Mouse (Mus musculus) CH12.LX (cell line): ENCODE data around the gene Gm14226. TPM values are rescaled to one million over a fixed set of nuclear protein-coding genes. Genes with fewer than 3 reads are reported as not detected.
"Not testable (repeated sequence)": the region's sequence is repeated elsewhere in the genome, so short reads cannot be mapped to it uniquely, and the experiment has no call there.

Experiments
- DNase-seq: peaks from one replicate; pipeline ENCODE4 v3.0.0-alpha.2; 2013; ENCODE audit errors: extremely low read depth
- H3K27ac ChIP-seq: 2 replicates; pipeline ENCODE4 v1.5.1; 2012; ENCODE audit warnings: low read depth, mild to moderate bottlenecking, control low read depth, moderate library complexity; ENCODE audit not compliant: insufficient read depth
- H3K27me3 ChIP-seq: replicated peaks from 2 replicates; pipeline ENCODE3; 2012; ENCODE audit warnings: inconsistent platforms
- H3K36me3 ChIP-seq, 2 experiments: replicated peaks in 1 of 2; 2 replicates each; pipeline versions ENCODE3 to v1.6.1; 2012; ENCODE audit warnings: inconsistent platforms in 1 of 2, low read length in 1 of 2, mild to moderate bottlenecking in 1 of 2, mixed read lengths in 1 of 2, moderate library complexity in 1 of 2; ENCODE audit not compliant: control insufficient read depth in 1 of 2, insufficient read depth in 1 of 2
- H3K4me1 ChIP-seq, 2 experiments: 2 replicates each; pipeline ENCODE4 v1.6.1; 2012; ENCODE audit warnings: inconsistent platforms in 1 of 2, moderate library complexity in 1 of 2; ENCODE audit not compliant: insufficient read depth in 2 of 2, control insufficient read depth in 1 of 2
- H3K4me2 ChIP-seq: 2 replicates; pipeline ENCODE4 v1.6.1; 2012; ENCODE audit warnings: low read depth, mild to moderate bottlenecking, control low read depth; ENCODE audit not compliant: poor library complexity, insufficient read depth, severe bottlenecking
- H3K4me3 ChIP-seq, 3 experiments: fragments of 150-350 bp in 1 of 3; sonication (generic) in 1 of 3; replicated peaks in 1 of 3; 2 replicates each; pipeline versions ENCODE3 to v1.5.1; 2011 to 2012; ENCODE audit warnings: low read depth in 2 of 3, low read length in 2 of 3, mild to moderate bottlenecking in 2 of 3, moderate library complexity in 2 of 3, control low read depth in 1 of 3, improper control_type of control experiment in 1 of 3, inconsistent platforms in 1 of 3, mixed read lengths in 1 of 3; ENCODE audit not compliant: poor library complexity in 1 of 3
- H3K79me2 ChIP-seq: replicated peaks from 2 replicates; pipeline ENCODE4 v1.6.1; 2012; ENCODE audit warnings: mild to moderate bottlenecking, moderate library complexity; ENCODE audit not compliant: control insufficient read depth, poor library complexity, insufficient read depth, severe bottlenecking; ENCODE audit errors: extremely low read depth
- H3K9ac ChIP-seq: 2 replicates; pipeline ENCODE4 v1.6.1; 2012; ENCODE audit warnings: low read depth, mild to moderate bottlenecking, control low read depth, moderate library complexity; ENCODE audit not compliant: insufficient read depth
- H3K9me3 ChIP-seq: replicated peaks from 2 replicates; pipeline ENCODE3; 2012; ENCODE audit warnings: low read length, inconsistent platforms, mixed read lengths
- ETS1 ChIP-seq: conservative IDR thresholded peaks from 2 replicates; pipeline ENCODE4 v1.6.1; 2012; ENCODE audit warnings: low read depth, mild to moderate bottlenecking, inconsistent platforms, low read length, improper control_type of control experiment, moderate library complexity
- GABPA ChIP-seq: IDR thresholded peaks from 2 replicates; pipeline ENCODE4 v1.6.1; 2012; ENCODE audit warnings: low read depth, low read length, improper control_type of control experiment, inconsistent platforms; ENCODE audit not compliant: insufficient replicate concordance
- IRF4 ChIP-seq: IDR thresholded peaks from 2 replicates; pipeline ENCODE4 v1.6.1; 2014; ENCODE audit warnings: low read depth, mild to moderate bottlenecking, inconsistent platforms, low read length, improper control_type of control experiment
- JUND ChIP-seq: conservative IDR thresholded peaks from 2 replicates; pipeline ENCODE4 v1.6.1; 2011; ENCODE audit warnings: low read depth, low read length, improper control_type of control experiment
- MAFK ChIP-seq: IDR thresholded peaks from 2 replicates; pipeline ENCODE4 v1.6.1; 2011; ENCODE audit warnings: low read length, improper control_type of control experiment; ENCODE audit not compliant: insufficient replicate concordance
- MAX ChIP-seq: IDR thresholded peaks from 2 replicates; pipeline ENCODE4 v1.6.1; 2011; ENCODE audit warnings: low read length, improper control_type of control experiment
- MAZ ChIP-seq: IDR thresholded peaks from 2 replicates; pipeline ENCODE4 v1.6.1; 2012; ENCODE audit warnings: low read depth, mild to moderate bottlenecking, inconsistent platforms, low read length, improper control_type of control experiment, moderate library complexity
- MEF2A ChIP-seq: IDR thresholded peaks from 2 replicates; pipeline ENCODE4 v1.6.1; 2014; ENCODE audit warnings: low read depth, mild to moderate bottlenecking, inconsistent platforms, low read length, improper control_type of control experiment, borderline replicate concordance
- MYC ChIP-seq: IDR thresholded peaks from 2 replicates; pipeline ENCODE4 v1.6.1; 2011; ENCODE audit warnings: low read depth, mild to moderate bottlenecking, improper control_type of control experiment, low read length
- NELFE ChIP-seq: IDR thresholded peaks from 2 replicates; pipeline ENCODE4 v1.6.1; 2011; ENCODE audit warnings: low read depth, low read length, improper control_type of control experiment
- NRF1 ChIP-seq: IDR thresholded peaks from 2 replicates; pipeline ENCODE4 v1.6.1; 2014; ENCODE audit warnings: low read depth, mild to moderate bottlenecking, inconsistent platforms, low read length, improper control_type of control experiment, moderate library complexity
- PAX5 ChIP-seq: IDR thresholded peaks from 2 replicates; pipeline ENCODE4 v1.6.1; 2012; ENCODE audit warnings: low read length, inconsistent platforms, mixed read lengths
- POLR2A ChIP-seq: IDR thresholded peaks from 2 replicates; pipeline ENCODE4 v1.6.1; 2011; ENCODE audit warnings: low read depth, mild to moderate bottlenecking, improper control_type of control experiment, low read length
- RAD21 ChIP-seq: IDR thresholded peaks from 2 replicates; pipeline ENCODE4 v1.6.1; 2011; ENCODE audit warnings: low read depth, mild to moderate bottlenecking, low read length, improper control_type of control experiment, moderate library complexity
- RCOR1 ChIP-seq: conservative IDR thresholded peaks from 2 replicates; pipeline ENCODE4 v1.6.1; 2012; ENCODE audit warnings: low read depth, mild to moderate bottlenecking, inconsistent platforms, low read length, improper control_type of control experiment
- TBP ChIP-seq: conservative IDR thresholded peaks from 2 replicates; pipeline ENCODE4 v1.6.1; 2011; ENCODE audit warnings: low read depth, low read length, improper control_type of control experiment
- TCF12 ChIP-seq: IDR thresholded peaks from 2 replicates; pipeline ENCODE4 v1.6.1; 2014; ENCODE audit warnings: low read depth, mild to moderate bottlenecking, inconsistent platforms, low read length, improper control_type of control experiment
- USF2 ChIP-seq: conservative IDR thresholded peaks from 2 replicates; pipeline ENCODE4 v1.6.1; 2011; ENCODE audit warnings: low read depth, low read length, improper control_type of control experiment
- ZMIZ1 ChIP-seq: IDR thresholded peaks from 2 replicates; pipeline ENCODE4 v1.6.1; 2012; ENCODE audit warnings: low read depth, mild to moderate bottlenecking, inconsistent platforms, low read length, improper control_type of control experiment
- dilution Hi-C: fragments of 300-500 bp; cut with MboI; formaldehyde crosslinking; loops from 2 replicates; pipeline ENCODE4 v1.14.3; 2020; ENCODE audit warnings: low sequenced_read_pairs; ENCODE audit not compliant: extremely low pct_unique_long_range_greater_than_20kb, extremely low pct_ligation_motif_present
- in situ Hi-C: fragments of 300-500 bp; cut with MboI; formaldehyde crosslinking; loops from 3 replicates; pipeline ENCODE4 v1.14.3; 2019; ENCODE audit warnings: low sequenced_read_pairs, low pct_ligation_motif_present, low pct_unique_long_range_greater_than_20kb, mixed read lengths
- polyA plus RNA-seq: library from polyadenylated mRNA; unstranded; fragments of >175 nt; gene quantifications from 2 replicates; pipeline ENCODE4 v1.2.1, GENCODE M21; 2012; ENCODE audit warnings: low read depth; ENCODE audit not compliant: insufficient read length
- total RNA-seq, 2 experiments: library from RNA; depleted of rRNA; stranded (reverse); fragments of 300-350 nt in 1 of 2; fragments of >200 nt in 1 of 2; gene quantifications; 2 replicates each; pipeline ENCODE4 v1.2.3; 2012 to 2014

Gene Gm14226
- total and polyA plus RNA-seq, 3 experiments = not detected

GRCm38 (mm10) chr2:155019673-155020072, 1.6 kb downstream of the Gm14226 start (continued):
- TF ChIP-seq TBP (peak; percentile 76; the same call in 1 of the 2 replicates), RCOR1 (no peak), USF2 (no peak), RAD21 (peak; percentile 70), TCF12 (peak; percentile 32), MAX (no peak), JUND (no peak), MYC (0 out of 2 replicates have a peak, but pooled peaks have one; percentile 28), IRF4 (peak; percentile 9; the same call in 1 of the 2 replicates), GABPA (no peak), NRF1 (peak; percentile 7; the same call in 1 of the 2 replicates), MAFK (no peak; the same call in 1 of the 2 replicates), ZMIZ1 (no peak), MAZ (peak; percentile 48; the same call in 1 of the 2 replicates), PAX5 (no peak)

- TF ChIP-seq NELFE (peak; percentile 53; the same call in 1 of the 2 replicates), TBP (0 out of 2 replicates have a peak, but pooled peaks have one; percentile 39), IRF4 (peak; percentile 59; the same call in 1 of the 2 replicates), NRF1 (0 out of 2 replicates have a peak, but pooled peaks have one; percentile 1), ETS1 (0 out of 2 replicates have a peak, but pooled peaks have one; percentile 21), POLR2A (peak; percentile 56), MEF2A (peak; percentile 79; the same call in 1 of the 2 replicates), MAX (peak; percentile 24), TCF12 (peak; percentile 64), ZMIZ1 (0 out of 2 replicates have a peak, but pooled peaks have one; percentile 47)
Observed at GRCm38 (mm10) chr2:155020247-155020826, 2.3 kb downstream of the Gm14226 start.

More at GRCm38 (mm10) chr2:155020247-155020826, 2.3 kb downstream of the Gm14226 start:
- H3K4me2 ChIP-seq = peak overlapping the region; percentile 66
- dilution Hi-C loops, in situ Hi-C loops, H3K36me3 ChIP-seq, H3K27me3 ChIP-seq, H3K79me2 ChIP-seq, H3K9me3 ChIP-seq: not testable (repeated sequence)
- peak; percentile 71 for DNase-seq
- H3K9ac ChIP-seq = peak overlapping the region; percentile 79
- H3K4me3 ChIP-seq = peak overlapping the region in 1 of 3 experiments; percentile 36
- peak overlapping the region; percentile 94 for H3K27ac ChIP-seq
- peaks cover 7 to 11% of the 10 kb centered on the region in 2 experiments; a peak in 3 of 4 replicates for H3K4me1 ChIP-seq
